Mouse (Mus musculus): ENCODE results near the gene C2cd4a.

GRCm38 (mm10) chr9:67813171-67813570, 19.0 kb downstream of the C2cd4a start:
- TF ChIP-seq GATA1 (IDR thresholded peaks at IDR 0.05; ENCODE audit: borderline replicate concordance, low read length) (no peak), CTCF (IDR thresholded peaks at IDR 0.05; ENCODE audit: low read depth, low read length) (no peak), POLR2AphosphoS5 (IDR thresholded peaks at IDR 0.05; ENCODE audit: insufficient replicate concordance, low read depth, low read length) (no peak)
